Mouse (Mus musculus): Measurements from ENCODE around the gene Tmem125.

- TF ChIP-seq POLR2A (IDR thresholded peaks at IDR 0.05; ENCODE audit: low read depth, low read length) (no peak), CTCF (conservative IDR thresholded peaks at IDR 0.05; ENCODE audit: insufficient read depth, insufficient read length, low read depth, low read length) (no peak)
Measured at GRCm38 (mm10) chr4:118539904-118540303, 3.9 kb downstream of the Tmem125 start.

Data from kidney, adult 2 months (tissue).